In genomic region chr14:52327910-52328812, GRCm38 (mm10) we compare ENCODE assay signal across 8 mouse cellular contexts. TPM values are rescaled to one million over a fixed set of nuclear protein-coding genes. Genes with fewer than 3 reads are reported as not detected.
DNase-seq lines count a peak whose midpoint lies in the region; ATAC-seq and TF ChIP-seq lines count a peak whose summit lies in the region.

Sall2 (minus strand) TSS chr14:52328762.

- H3K4me2 ChIP-seq in hindbrain, embryonic 15.5 days = peak within 1 kb of the TSS; percentile 88
- peak within 1 kb of the TSS; percentile 62 for H3K4me2 ChIP-seq in liver, postnatal 0 days (ENCODE audit: low read depth, low read length)

- no peaks in the 10 kb centered on the region for H3K36me3 ChIP-seq in embryonic facial prominence, embryonic 10.5 days (replicated peaks)
- H3K36me3 ChIP-seq in hindbrain, embryonic 15.5 days = no peaks in the 10 kb centered on the region
- H3K36me3 ChIP-seq in liver, postnatal 0 days (replicated peaks; ENCODE audit: insufficient read depth, low read length) = no peaks in the 10 kb centered on the region

- H3K9ac ChIP-seq in hindbrain, embryonic 15.5 days = peak within 1 kb of the TSS; percentile 49
- H3K9ac ChIP-seq in liver, postnatal 0 days (replicated peaks) = no peak within 1 kb of the TSS; the same call in 1 of the 2 replicates

- H3K4me3 ChIP-seq in layer of hippocampus, adult 2 months = peak within 1 kb of the TSS; percentile 39
- peak within 1 kb of the TSS; percentile 70 for H3K4me3 ChIP-seq in embryonic facial prominence, embryonic 10.5 days
- H3K4me3 ChIP-seq in hindbrain, embryonic 15.5 days = peak within 1 kb of the TSS; percentile 43
- peak within 1 kb of the TSS; percentile 24 for H3K4me3 ChIP-seq in liver, postnatal 0 days (ENCODE audit: low read depth, low read length)

- WGBS in embryonic facial prominence, embryonic 10.5 days = under 1% methylated on average over 26 of the region's 26 CpGs
- under 1% methylated on average over 26 of the region's 26 CpGs for WGBS in hindbrain, embryonic 15.5 days
- WGBS in liver, postnatal 0 days (ENCODE audit: insufficient replicate concordance) = 5% methylated on average over 26 of the region's 26 CpGs

- peaks cover 49% of the 10 kb centered on the region for H3K4me1 ChIP-seq in embryonic facial prominence, embryonic 10.5 days
- peaks cover 13% of the 10 kb centered on the region for H3K4me1 ChIP-seq in hindbrain, embryonic 15.5 days (replicated peaks)
- no peaks in the 10 kb centered on the region for H3K4me1 ChIP-seq in liver, postnatal 0 days (ENCODE audit: insufficient read depth)

- TF ChIP-seq CTCF in layer of hippocampus, adult 2 months (conservative IDR thresholded peaks at IDR 0.05) = no peak
- no peak for TF ChIP-seq CTCF in liver, postnatal 0 days (IDR thresholded peaks at IDR 0.05; ENCODE audit: low read depth)

- H3K9me3 ChIP-seq in embryonic facial prominence, embryonic 10.5 days = no peaks in the 10 kb centered on the region
- no peaks in the 10 kb centered on the region for H3K9me3 ChIP-seq in hindbrain, embryonic 15.5 days
- H3K9me3 ChIP-seq in liver, postnatal 0 days (ENCODE audit: low read length) = no peaks in the 10 kb centered on the region

- DNase-seq in layer of hippocampus, adult 2 months (ENCODE audit: low spot score in 2 of 2) = no peak
- DNase-seq in layer of hippocampus, adult 9-11 months = no peak
- DNase-seq in embryonic facial prominence, embryonic 10.5 days (ENCODE audit: low spot score) = peak; percentile 52
- no peak for DNase-seq in liver, postnatal 0 days
- DNase-seq in T-cell, adult 2 months (ENCODE audit: low spot score) = no peak
- no peak for DNase-seq in thymus, postnatal 10 days (ENCODE audit: low spot score in 2 of 2)

- ATAC-seq in hindbrain, embryonic 15.5 days (ENCODE audit: low FRiP score, low read depth) = peak; percentile 77
- no peak for ATAC-seq in liver, postnatal 0 days
- ATAC-seq in megakaryocyte-erythroid progenitor cell, adult 5-6 weeks (replicated peaks; ENCODE audit: low FRiP score, low TSS enrichment, poor library complexity, severe bottlenecking) = no peak

- H3K27ac ChIP-seq in layer of hippocampus, adult 2 months = peak within 1 kb of the TSS; percentile 83
- H3K27ac ChIP-seq in embryonic facial prominence, embryonic 10.5 days (replicated peaks) = peak within 1 kb of the TSS; percentile 87
- peak within 1 kb of the TSS; percentile 77 for H3K27ac ChIP-seq in hindbrain, embryonic 15.5 days (replicated peaks)
- no peak within 1 kb of the TSS for H3K27ac ChIP-seq in liver, postnatal 0 days (ENCODE audit: low read depth)

- no peak for TF ChIP-seq EP300 in liver, postnatal 0 days (IDR thresholded peaks at IDR 0.05; ENCODE audit: low read depth)

- H3K27me3 ChIP-seq in embryonic facial prominence, embryonic 10.5 days (replicated peaks; ENCODE audit: low read depth, poor library complexity, severe bottlenecking) = peaks cover 28% of the 10 kb centered on the region
- H3K27me3 ChIP-seq in hindbrain, embryonic 15.5 days = no peaks in the 10 kb centered on the region
- peaks cover 50% of the 10 kb centered on the region for H3K27me3 ChIP-seq in liver, postnatal 0 days (ENCODE audit: insufficient read depth, low read length)

RNA-seq across cellular contexts. Expression of gene Sall2, which starts in this region (rescaled TPM):
- total RNA-seq in layer of hippocampus, adult 2 months (2021) = 10 to 100 TPM; 44.5 to 45.3 TPM
- 50.3 and 51.9 TPM in 2 replicates for polyA plus RNA-seq in embryonic facial prominence, embryonic 10.5 days (2016; fragmentation: Nextera tagmentation; extraction: Ambion mirVana)
- 41.6 and 45.9 TPM in 2 replicates for polyA plus RNA-seq in hindbrain, embryonic 15.5 days (2015; fragmentation: Nextera tagmentation; extraction: Ambion mirVana)
- polyA plus RNA-seq in liver, postnatal 0 days (2015; fragmentation: Nextera tagmentation; extraction: Ambion mirVana) = 0.63 and 0.85 TPM in 2 replicates
- 0.54 and 1.5 TPM in 2 replicates for total RNA-seq in megakaryocyte-erythroid progenitor cell, adult 5-6 weeks (2014; fragmentation: Nextera tagmentation)
- 1.4 TPM in 1 of 2 replicates, not detected in the other for total RNA-seq in megakaryocyte-erythroid progenitor cell, adult 5-6 weeks (2017)

Comparison
In these comparisons a context has a peak if more than half of its experiments do, and no peak if none do; other contexts are left out.
1. RNA of gene Sall2 (total RNA-seq): 44.5 to 45.3 TPM in layer of hippocampus, adult 2 months; 0.54 to 1.5 TPM in megakaryocyte-erythroid progenitor cell, adult 5-6 weeks; every median in the first group is over 10 times any median in the second.
2. RNA of gene Sall2 (polyA plus RNA-seq): 50.3 to 51.9 TPM in embryonic facial prominence, embryonic 10.5 days and 41.6 to 45.9 TPM in hindbrain, embryonic 15.5 days; 0.63 to 0.85 TPM in liver, postnatal 0 days; every median in the first group is over 10 times any median in the second.
3. Peak in every context shown above with its lines, with median percentiles within 50 percentile points of each other: H3K4me3 ChIP-seq.